Mouse (Mus musculus): Measurements from ENCODE around the gene Prkg1. TPM values are rescaled to one million over a fixed set of nuclear protein-coding genes. Genes with fewer than 3 reads are reported as not detected.

Gene Prkg1
- total and polyA plus RNA-seq, 3 experiments: 2.2 to 13.6 (median 11.0) TPM

DNA sequence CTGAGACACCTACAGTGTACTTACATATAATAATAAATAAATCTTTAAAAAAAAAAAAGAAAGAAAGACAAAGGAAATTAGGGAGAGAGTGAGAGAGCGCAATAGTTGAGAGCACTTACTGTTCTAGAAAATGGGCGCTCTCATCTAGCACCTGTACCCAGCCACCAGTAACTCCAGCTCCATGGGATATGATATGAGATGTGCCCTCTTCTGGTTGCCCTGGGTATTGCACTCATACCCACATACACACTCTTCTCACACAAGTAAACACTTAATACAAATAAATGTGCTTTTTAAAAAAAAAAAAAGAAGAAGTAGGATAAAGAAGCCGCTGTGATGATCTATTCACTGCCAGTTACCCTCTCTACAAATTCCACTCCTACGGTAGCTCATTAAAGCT is 718.2 kb downstream of the Prkg1 start:
- intact Hi-C loops (cut with DNase I): no loop called here
- H3K4me1 ChIP-seq (ENCODE audit: control insufficient read depth, insufficient read depth, low read length): no peaks in the 10 kb centered on the region
- H3K27ac ChIP-seq: no peak overlapping the region
- H3K9ac ChIP-seq (ENCODE audit: low read depth, low read length): no peak overlapping the region
- WGBS: 98% methylated on average over 4 of the region's 4 CpGs
- H3K4me3 ChIP-seq: no peak overlapping the region
- no peaks in the 10 kb centered on the region for H3K27me3 ChIP-seq (ENCODE audit: control insufficient read depth, insufficient read depth, low read length)
- H3K79me2 ChIP-seq (replicated peaks; ENCODE audit: control insufficient read depth, insufficient read depth, low read length): no peaks in the 10 kb centered on the region
- DNase-seq: no peak
- no peaks in the 10 kb centered on the region for H3K36me3 ChIP-seq (ENCODE audit: control insufficient read depth, insufficient read depth, low read length)
- peak; percentile 56 for TF ChIP-seq CTCF (IDR thresholded peaks at IDR 0.05)
- TF ChIP-seq EP300 (IDR thresholded peaks at IDR 0.05; ENCODE audit: insufficient read depth, low read depth, low read length): no peak

- 96% methylated on average over 2 of the region's 2 CpGs for WGBS
- H3K4me3 ChIP-seq: no peak overlapping the region
- no peaks in the 10 kb centered on the region for H3K4me1 ChIP-seq (ENCODE audit: control insufficient read depth, insufficient read depth, low read length)
- H3K36me3 ChIP-seq (ENCODE audit: control insufficient read depth, insufficient read depth, low read length): no peaks in the 10 kb centered on the region
- H3K9ac ChIP-seq (ENCODE audit: low read depth, low read length): no peak overlapping the region
- H3K27me3 ChIP-seq (ENCODE audit: control insufficient read depth, insufficient read depth, low read length): no peaks in the 10 kb centered on the region
- H3K79me2 ChIP-seq (replicated peaks; ENCODE audit: control insufficient read depth, insufficient read depth, low read length): no peaks in the 10 kb centered on the region
- no peak for DNase-seq
- H3K27ac ChIP-seq: no peak overlapping the region
- TF ChIP-seq POLR2A (IDR thresholded peaks at IDR 0.05; ENCODE audit: insufficient read depth, low read depth, low read length): no peak
- no peak for TF ChIP-seq CTCF (IDR thresholded peaks at IDR 0.05)
- no peak for TF ChIP-seq EP300 (IDR thresholded peaks at IDR 0.05; ENCODE audit: insufficient read depth, low read depth, low read length)
- intact Hi-C loops (cut with DNase I): no loop called here
Observed at GRCm38 (mm10) chr19:31040948-31041847, 723.6 kb downstream of the Prkg1 start.

GRCm38 (mm10) chr19:31038951-31039350 is 725.9 kb downstream of the Prkg1 start:
- Histone ChIP-seq H3K9ac (ENCODE audit: low read depth, low read length) (no peak overlapping the region), H3K36me3 (ENCODE audit: control insufficient read depth, insufficient read depth, low read length) (no peaks in the 10 kb centered on the region), H3K4me1 (ENCODE audit: control insufficient read depth, insufficient read depth, low read length) (no peaks in the 10 kb centered on the region), H3K27ac (no peak overlapping the region), H3K79me2 (replicated peaks; ENCODE audit: control insufficient read depth, insufficient read depth, low read length) (no peaks in the 10 kb centered on the region), H3K27me3 (ENCODE audit: control insufficient read depth, insufficient read depth, low read length) (no peaks in the 10 kb centered on the region), H3K4me3 (no peak overlapping the region)
- DNase-seq: no peak
- intact Hi-C loops (cut with DNase I): no loop called here
- no peak for TF ChIP-seq EP300 (IDR thresholded peaks at IDR 0.05; ENCODE audit: insufficient read depth, low read depth, low read length)
- no peak for TF ChIP-seq POLR2A (IDR thresholded peaks at IDR 0.05; ENCODE audit: insufficient read depth, low read depth, low read length)
- TF ChIP-seq CTCF (IDR thresholded peaks at IDR 0.05): no peak
- 69% methylated on average over 3 of the region's 3 CpGs for WGBS

GRCm38 (mm10) chr19:31031596-31031995 is 733.2 kb downstream of the Prkg1 start:
- Histone ChIP-seq H3K4me1 (ENCODE audit: control insufficient read depth, insufficient read depth, low read length) (no peaks in the 10 kb centered on the region), H3K27me3 (ENCODE audit: control insufficient read depth, insufficient read depth, low read length) (no peaks in the 10 kb centered on the region), H3K27ac (no peak overlapping the region), H3K4me3 (no peak overlapping the region), H3K79me2 (replicated peaks; ENCODE audit: control insufficient read depth, insufficient read depth, low read length) (no peaks in the 10 kb centered on the region), H3K9ac (ENCODE audit: low read depth, low read length) (no peak overlapping the region), H3K36me3 (ENCODE audit: control insufficient read depth, insufficient read depth, low read length) (no peaks in the 10 kb centered on the region)
- no peak for DNase-seq
- TF ChIP-seq EP300 (IDR thresholded peaks at IDR 0.05; ENCODE audit: insufficient read depth, low read depth, low read length) (no peak), CTCF (IDR thresholded peaks at IDR 0.05) (no peak), POLR2A (IDR thresholded peaks at IDR 0.05; ENCODE audit: insufficient read depth, low read depth, low read length) (no peak)
- WGBS: 89% methylated on average over 6 of the region's 6 CpGs
- intact Hi-C loops (cut with DNase I): no loop called here

DNA sequence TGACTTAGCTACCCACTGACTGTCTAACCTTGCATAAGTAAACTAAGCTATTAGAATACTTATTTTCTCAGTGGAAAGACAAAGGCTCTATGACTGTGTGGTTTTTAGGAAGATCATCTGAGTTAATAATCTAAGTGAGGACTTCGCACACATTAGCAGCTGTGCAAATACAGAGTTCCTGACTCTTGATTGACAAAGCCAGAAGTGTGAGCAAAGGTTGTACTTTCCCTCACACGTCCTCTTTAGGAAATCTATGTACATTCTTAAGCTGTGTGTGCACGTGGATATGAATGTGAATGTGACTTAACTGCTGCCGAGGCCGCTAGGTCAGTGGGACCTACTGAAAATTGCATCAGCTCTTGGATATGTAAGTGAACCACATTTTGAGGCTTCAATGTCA is 738.0 kb downstream of the Prkg1 start:
- Histone ChIP-seq H3K27ac (no peak overlapping the region), H3K4me3 (no peak overlapping the region), H3K9ac (ENCODE audit: low read depth, low read length) (no peak overlapping the region), H3K79me2 (replicated peaks; ENCODE audit: control insufficient read depth, insufficient read depth, low read length) (no peaks in the 10 kb centered on the region), H3K36me3 (ENCODE audit: control insufficient read depth, insufficient read depth, low read length) (no peaks in the 10 kb centered on the region), H3K4me1 (ENCODE audit: control insufficient read depth, insufficient read depth, low read length) (no peaks in the 10 kb centered on the region), H3K27me3 (ENCODE audit: control insufficient read depth, insufficient read depth, low read length) (no peaks in the 10 kb centered on the region)
- intact Hi-C loops (cut with DNase I): no loop called here
- no peak for DNase-seq
- TF ChIP-seq POLR2A (IDR thresholded peaks at IDR 0.05; ENCODE audit: insufficient read depth, low read depth, low read length) (no peak), EP300 (IDR thresholded peaks at IDR 0.05; ENCODE audit: insufficient read depth, low read depth, low read length) (no peak), CTCF (IDR thresholded peaks at IDR 0.05) (no peak)
- WGBS: 72% methylated on average over 5 of the region's 5 CpGs

DNA sequence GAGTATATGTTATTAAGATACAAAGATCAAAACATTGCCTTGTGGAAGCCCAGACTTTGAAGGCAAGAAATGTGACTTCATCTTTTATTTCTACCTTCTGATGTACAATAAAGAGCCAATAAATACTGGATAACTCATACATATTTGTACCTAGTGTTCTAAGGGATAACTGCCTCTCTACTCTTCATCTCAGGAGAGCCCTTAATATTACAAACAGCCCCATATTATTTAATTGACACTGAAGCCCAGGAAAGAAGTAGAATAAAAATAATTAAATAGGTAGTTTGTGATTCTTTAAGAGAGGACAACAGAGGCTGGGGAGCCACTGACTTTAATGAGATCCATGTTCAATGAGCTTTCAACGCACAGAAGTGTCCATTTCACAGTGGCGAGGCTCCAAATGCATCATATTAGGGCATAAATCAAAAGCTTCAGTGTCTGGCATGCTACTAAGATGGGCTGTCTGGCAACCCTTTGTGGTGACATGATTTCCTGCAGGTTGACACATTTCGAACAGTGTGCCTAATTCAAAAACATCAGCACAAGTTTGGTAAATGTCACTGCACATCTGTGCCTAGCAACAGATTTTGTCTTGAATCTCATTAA is 753.2 kb downstream of the Prkg1 start:
- TF ChIP-seq POLR2A (IDR thresholded peaks at IDR 0.05; ENCODE audit: insufficient read depth, low read depth, low read length): no peak
- TF ChIP-seq CTCF (IDR thresholded peaks at IDR 0.05): no peak
- TF ChIP-seq EP300 (IDR thresholded peaks at IDR 0.05; ENCODE audit: insufficient read depth, low read depth, low read length): no peak
- Histone ChIP-seq H3K36me3 (ENCODE audit: control insufficient read depth, insufficient read depth, low read length) (no peaks in the 10 kb centered on the region), H3K9ac (ENCODE audit: low read depth, low read length) (no peak overlapping the region), H3K79me2 (replicated peaks; ENCODE audit: control insufficient read depth, insufficient read depth, low read length) (no peaks in the 10 kb centered on the region), H3K4me1 (ENCODE audit: control insufficient read depth, insufficient read depth, low read length) (no peaks in the 10 kb centered on the region), H3K27me3 (ENCODE audit: control insufficient read depth, insufficient read depth, low read length) (no peaks in the 10 kb centered on the region), H3K4me3 (no peak overlapping the region), H3K27ac (no peak overlapping the region)
- no peak for DNase-seq
- intact Hi-C loops (cut with DNase I): no loop called here
- WGBS: 88% methylated on average over 3 of the region's 3 CpGs
